Mouse (Mus musculus): ENCODE results near the gene Car15. TPM values are rescaled to one million over a fixed set of nuclear protein-coding genes. Genes with fewer than 3 reads are reported as not detected.

Gene Car15
- total RNA-seq, 2 experiments from 2014 or later, result 1.8 to 2.2 TPM

GRCm38 (mm10) chr16:17833681-17834399 is 4.3 kb downstream of the Car15 start:
- no peak for DNase-seq (ENCODE audit: low spot score in 2 of 2)

GRCm38 (mm10) chr16:17833321-17833680 is 4.9 kb downstream of the Car15 start:
- DNase-seq (ENCODE audit: low spot score in 2 of 2), result no peak

DNA sequence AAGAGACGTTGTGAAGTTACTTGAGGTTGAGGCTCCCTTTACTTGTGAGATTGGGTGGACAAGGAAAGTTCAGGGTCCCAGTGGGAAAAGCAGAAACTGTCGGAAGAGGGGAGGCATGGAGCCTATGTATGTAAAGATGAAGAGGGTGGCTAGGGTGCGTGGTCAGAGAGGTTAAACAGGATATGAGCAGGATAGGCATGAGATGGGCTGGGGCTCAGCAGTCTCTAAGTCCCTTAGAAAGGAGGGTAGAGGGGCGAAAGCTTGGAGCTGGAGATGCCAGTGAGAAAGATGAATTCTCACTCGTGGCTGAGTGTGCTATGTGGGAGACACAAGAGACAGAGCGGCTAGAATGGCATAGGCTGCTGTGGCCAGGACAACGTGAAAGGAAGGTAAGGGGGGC is 5.3 kb downstream of the Car15 start, which contains the start of gene B830017H08Rik:
Gene B830017H08Rik, plus strand, starts transcription at position 301 of the 400 bp plus-strand sequence.
- DNase-seq (ENCODE audit: low spot score in 2 of 2), result no peak

DNA sequence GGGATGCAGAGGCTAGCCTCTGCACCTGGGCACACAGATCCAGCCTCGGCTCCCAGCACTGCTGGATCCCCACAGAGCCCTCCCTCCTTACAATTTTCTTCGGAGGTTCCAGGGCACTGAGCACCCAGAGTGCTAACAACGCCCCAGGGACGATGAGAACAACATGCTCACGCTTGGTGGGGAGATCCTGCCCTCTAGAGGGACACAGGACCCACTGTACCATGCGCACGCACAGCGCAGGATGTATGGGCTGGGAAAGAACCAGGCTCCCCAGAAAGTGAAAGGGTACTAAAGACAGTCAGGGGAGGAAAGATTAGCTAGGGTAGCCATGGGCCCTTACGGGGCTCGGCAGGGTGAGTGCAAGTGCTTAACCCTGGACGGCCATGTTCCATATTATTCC is 6.4 kb downstream of the Car15 start:
- no peak for DNase-seq (ENCODE audit: low spot score in 2 of 2)

DNA sequence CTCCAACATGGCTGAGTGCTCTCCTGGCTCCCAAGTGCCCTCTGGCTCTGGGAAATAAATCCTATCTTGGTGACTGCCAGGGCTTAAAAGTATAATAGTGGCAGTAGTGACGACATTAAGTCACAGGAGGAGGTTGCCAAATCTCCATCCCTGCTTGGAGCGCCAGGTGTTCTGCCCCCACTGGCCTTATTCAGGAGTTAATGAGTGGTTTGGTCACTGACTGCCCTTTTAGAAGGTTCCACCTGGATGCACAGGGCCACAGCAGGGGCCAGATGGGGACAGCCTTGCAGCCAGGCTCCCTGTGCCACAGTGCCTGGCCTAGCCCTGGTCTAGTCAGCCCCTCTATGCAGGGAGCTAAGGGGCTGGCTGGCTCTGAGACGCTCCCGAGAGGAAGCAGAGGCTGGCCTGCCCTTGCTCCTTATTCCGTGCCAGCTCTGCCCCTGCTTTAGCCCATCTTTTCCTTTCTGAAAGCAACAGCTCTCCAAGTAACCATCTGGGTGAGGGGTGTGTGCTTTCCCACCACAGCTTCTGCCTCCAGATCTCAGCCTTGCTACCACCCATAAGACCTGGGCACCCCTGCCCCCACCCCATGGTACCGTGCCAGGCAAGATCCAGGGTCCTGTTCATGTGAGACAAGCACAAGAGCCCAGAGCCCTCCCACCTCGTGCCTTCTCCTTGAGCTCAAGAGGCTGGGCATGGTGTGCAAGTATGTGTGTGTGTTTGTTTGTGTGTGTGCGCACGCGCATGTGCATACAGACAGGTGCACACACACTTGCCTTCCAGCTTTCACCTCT is 7.6 kb downstream of the Car15 start:
- DNase-seq (ENCODE audit: low spot score in 2 of 2), result no peak

DNA sequence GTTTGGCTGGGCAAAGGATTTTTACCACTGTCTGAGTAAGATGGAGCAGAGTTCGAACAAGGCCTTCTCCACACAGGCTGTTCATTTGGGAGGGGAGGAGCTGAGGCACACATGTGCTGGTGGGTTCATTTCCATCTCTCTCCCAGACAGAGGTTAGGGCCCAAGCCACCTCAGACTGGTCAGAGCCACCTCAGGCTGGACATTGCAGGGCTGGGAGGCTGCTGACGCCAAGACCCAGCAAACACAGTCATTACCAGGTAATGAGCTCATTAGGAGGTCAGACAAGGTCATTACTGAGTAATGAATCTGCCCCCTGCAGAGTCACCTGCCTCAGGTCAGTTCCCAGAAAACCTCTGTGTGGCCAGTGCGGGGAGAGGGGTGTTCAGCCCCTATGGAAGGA is 9.3 kb downstream of the Car15 start:
- DNase-seq (ENCODE audit: low spot score in 2 of 2), result no peak

DNA sequence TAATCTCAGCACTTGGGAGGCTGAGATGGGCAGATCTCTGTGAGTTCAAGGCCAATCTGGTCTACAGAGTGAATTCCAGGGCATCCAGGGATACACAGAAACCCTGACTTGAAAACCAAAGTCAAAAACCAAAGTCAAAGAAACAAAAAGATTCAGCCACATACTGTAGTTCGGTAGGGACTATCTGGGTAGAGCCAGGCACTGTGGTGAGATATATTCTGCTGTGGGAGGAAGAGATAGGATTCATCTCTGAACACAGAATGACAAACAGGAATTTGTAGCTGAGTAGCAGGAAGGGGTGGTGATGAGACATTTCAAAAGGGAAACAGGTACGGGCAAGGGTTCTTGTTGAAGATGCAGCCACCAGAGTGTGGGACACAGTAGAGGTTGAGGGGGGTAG is 9.9 kb downstream of the Car15 start:
- DNase-seq (ENCODE audit: low spot score in 2 of 2), result no peak

DNA sequence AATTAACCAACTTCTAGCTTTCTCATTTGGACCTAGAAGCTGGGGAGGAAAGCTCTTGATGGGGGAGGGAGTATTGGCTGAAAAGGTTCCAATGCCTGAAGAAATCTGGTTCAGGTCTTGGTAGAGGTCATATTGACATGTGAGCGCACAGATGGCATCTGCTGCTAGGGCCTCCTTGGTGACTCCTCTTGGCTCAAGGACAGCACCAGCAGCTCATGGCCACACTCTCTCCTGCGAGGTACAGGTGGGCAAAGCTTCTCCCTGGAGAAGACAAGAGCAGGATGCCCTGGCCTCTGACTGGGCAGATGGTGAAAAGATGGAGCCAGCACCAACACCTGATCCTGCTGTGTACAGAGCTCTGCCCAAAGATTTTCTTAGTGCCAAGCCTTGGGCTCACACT is 11.7 kb downstream of the Car15 start:
- no peak for DNase-seq (ENCODE audit: low spot score in 2 of 2)

DNA sequence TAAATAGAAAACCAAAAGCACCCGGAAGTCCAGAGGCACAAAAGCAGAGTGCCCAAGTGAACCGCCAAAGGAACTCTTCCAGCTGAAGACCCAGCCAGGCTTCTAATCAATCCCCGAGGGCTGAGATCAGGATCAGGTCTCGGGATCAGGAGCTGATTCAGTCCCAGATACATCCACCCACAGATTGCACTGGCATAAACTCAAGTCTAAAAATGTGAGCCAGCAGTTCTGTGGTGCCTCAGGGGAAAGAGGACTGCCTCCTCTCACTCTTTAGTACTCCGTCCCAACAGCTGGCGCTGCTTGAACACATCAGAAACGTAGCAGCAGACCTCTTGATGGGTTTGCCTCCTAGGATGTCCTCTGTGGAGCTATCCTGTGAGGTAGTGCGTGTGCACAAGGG is 21.6 kb downstream of the Car15 start:
- DNase-seq (ENCODE audit: low spot score in 2 of 2), result no peak

DNA sequence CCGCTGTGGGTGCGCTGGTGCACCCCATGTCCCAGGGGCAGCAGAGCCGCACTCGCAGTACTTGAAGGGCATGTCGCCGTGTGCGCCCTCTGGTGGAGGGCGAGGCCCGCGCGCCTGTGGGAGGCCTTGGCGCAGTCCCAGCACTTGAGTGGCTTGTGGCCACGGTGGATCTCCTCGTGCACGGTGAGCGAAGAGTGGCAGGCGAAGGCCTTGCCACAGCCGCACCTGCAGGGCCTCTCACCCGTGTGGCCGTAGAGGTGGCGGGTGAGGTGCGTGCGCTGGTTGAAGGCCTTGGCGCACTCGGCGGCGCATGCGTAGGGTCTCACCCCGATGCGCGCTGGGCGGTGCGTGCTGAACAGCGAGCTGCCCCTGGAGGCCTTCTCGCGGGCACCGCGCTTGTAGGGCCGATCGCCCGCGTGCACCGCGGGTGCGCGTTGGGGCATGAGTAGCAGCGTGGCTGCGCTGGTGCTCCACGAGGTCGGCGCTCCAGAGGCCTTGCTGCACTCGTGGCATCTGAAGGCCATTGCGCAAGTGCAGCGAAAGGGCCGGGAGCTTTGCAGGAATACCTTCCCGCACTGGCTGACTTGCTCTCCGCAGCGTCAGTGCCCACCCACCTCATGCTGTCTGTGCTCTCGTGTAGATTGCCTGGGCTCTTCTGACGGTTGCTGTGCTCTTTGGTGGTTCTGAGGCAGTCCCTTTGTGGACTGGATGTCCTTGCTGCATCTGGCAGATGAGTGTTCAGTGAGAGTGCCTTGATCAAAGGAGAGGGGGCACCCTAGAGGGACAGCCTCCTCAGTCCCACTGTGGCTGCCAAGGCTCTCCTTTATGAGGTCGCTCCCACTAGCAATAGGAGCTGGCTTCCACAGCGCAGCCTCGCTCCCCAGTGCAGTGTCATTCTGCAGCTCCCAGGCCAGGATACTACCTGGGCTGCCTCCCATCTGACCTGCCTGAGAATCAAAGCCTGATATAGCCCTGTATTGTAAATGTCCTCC is 22.5 kb downstream of the Car15 start:
- DNase-seq (ENCODE audit: low spot score in 2 of 2), result peak; percentile 66 to 67

DNA sequence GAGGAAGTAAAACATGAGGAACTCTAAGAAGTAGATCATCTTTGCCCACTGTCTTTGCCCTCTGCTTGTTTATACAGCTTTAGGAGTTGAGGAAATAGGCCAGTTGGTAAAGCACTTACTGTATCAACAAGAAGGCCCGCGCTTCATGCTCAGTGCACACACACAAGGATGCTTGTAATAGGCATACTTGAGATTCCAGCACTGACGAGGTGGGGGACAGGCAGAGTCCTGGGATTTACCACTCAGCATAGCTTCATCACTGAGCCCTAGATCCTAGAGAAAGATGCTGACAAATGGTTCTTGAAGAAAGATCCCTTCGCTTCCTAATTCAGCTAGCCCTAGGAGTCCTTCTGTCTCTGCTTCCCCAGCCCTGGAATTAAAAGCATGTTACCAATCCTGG is 25.0 kb downstream of the Car15 start:
- DNase-seq (ENCODE audit: low spot score in 2 of 2), result no peak

DNA sequence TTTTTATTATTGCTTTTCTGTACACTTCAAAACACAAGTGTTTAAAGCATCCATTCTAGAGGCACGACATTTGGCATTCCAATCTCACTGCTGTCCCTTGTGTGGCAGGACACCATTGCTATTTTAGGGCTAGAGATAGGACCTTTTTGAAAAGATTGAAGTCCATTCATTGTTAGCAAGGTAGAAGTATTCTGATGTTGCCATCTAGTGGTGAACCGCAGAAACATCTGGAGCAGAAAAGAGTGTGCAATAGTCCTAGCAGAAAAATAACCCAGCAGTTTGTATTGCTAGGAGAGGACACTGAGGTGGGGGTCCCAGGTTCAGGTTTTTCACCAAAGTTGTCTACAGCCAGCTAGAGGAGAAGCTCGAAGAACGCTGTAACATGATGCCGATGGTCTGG is 26.0 kb downstream of the Car15 start:
- no peak for DNase-seq (ENCODE audit: low spot score in 2 of 2)

DNA sequence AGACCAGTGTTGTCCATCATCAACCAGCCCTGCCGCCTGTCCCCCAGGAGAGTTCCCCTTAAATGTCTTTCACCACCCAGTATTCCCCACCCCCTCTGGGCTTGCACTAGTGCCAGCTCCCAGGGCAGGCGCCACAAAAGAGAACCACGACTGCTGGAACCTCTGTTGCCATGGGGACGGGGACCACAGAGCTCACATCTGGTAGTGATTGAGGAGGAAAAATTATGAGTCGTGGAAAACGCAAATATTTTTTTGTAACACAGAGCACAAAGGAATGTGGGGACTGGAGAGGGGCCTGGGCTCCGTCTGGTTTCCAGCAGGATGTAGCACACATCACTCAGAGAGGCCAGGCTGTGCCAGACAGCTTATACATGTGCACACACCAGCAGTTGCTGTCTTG is 28.5 kb downstream of the Car15 start:
- no peak for DNase-seq (ENCODE audit: low spot score in 2 of 2)

DNA sequence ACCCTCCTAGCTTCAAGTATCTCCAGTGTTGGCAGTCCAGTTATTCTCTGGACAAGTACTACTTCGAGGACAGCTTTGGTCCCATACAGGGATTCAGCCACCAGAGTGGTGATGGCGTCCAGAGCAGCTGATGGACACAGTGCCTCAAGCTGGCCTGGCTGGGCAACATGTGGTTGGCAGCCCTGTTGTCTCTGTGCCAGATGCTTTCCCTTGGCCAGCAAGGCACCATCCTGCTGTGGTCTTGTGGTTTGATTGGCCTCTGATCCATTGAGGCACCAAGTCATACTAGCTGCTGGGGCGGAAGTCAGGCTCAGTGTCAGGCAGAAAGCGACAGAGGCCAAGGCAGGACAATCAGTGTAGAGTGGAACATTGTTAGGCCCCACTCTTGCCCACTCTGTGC is 29.0 kb downstream of the Car15 start:
- no peak for DNase-seq (ENCODE audit: low spot score in 2 of 2)

- peak; percentile 84 to 85 for DNase-seq (ENCODE audit: low spot score in 2 of 2)
Observed at GRCm38 (mm10) chr16:17807192-17808009, 30.8 kb downstream of the Car15 start.

GRCm38 (mm10) chr16:17806581-17807191 is 31.5 kb downstream of the Car15 start:
- DNase-seq (ENCODE audit: low spot score in 2 of 2), result peak in 1 of 2 experiments; percentile 31

DNA sequence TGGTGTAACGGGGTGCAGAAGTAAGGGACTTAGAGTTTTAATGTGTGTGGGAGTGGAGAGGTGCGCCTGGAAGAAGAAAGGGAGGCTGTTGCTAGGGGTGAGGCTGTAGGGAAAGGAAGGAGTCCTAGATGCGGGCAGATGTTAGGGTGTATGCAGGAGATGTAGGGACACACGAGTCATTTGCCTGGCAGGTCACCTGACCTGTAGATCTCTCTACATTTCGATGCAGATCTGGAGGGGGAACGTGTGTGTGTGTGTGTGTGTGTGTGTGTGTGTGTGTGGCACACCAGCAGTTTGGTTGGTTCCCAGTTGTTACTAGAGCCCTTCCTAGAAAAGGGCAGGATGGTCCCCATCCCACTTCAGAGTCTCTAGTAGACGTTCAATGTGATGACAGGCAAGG is 33.2 kb downstream of the Car15 start:
- DNase-seq (ENCODE audit: low spot score in 2 of 2), result no peak

GRCm38 (mm10) chr16:17804449-17804912 is 33.7 kb downstream of the Car15 start:
- DNase-seq (ENCODE audit: low spot score in 2 of 2), result peak; percentile 32 to 35

GRCm38 (mm10) chr16:17803675-17804448 is 34.3 kb downstream of the Car15 start:
- DNase-seq (ENCODE audit: low spot score in 2 of 2), result no peak
